Mouse (Mus musculus) hindbrain, embryonic 14.5 days (tissue): ENCODE results near the gene Bak1. TPM values are rescaled to one million over a fixed set of nuclear protein-coding genes. Genes with fewer than 3 reads are reported as not detected.

Experiments used
- ATAC-seq: fragments of 200-750 bp; cut with Nextera tagmentation; 2 replicates; pipeline ENCODE4 v1.8.0; 2017; ENCODE audit warnings: moderate number of reproducible peaks, mild to moderate bottlenecking, moderate TSS enrichment, moderate library complexity; ENCODE audit not compliant: low FRiP score
- DNase-seq: peaks from one replicate; pipeline ENCODE4 v3.0.0-alpha.2; 2015; ENCODE audit warnings: low spot score
- H3K27ac ChIP-seq: fragments of 300-500 bp; sonication (generic); 2 replicates; pipeline ENCODE4 v1.5.1; 2014; ENCODE audit warnings: mild to moderate bottlenecking, moderate library complexity
- H3K27me3 ChIP-seq: fragments of 300-500 bp; sonication (generic); 2 replicates; pipeline ENCODE4 v1.6.1; 2014; ENCODE audit warnings: mild to moderate bottlenecking, low read length, mixed read lengths; ENCODE audit not compliant: control insufficient read depth, insufficient read depth
- H3K36me3 ChIP-seq: fragments of 300-500 bp; sonication (generic); replicated peaks from 2 replicates; pipeline ENCODE4 v1.6.1; 2014; ENCODE audit not compliant: control insufficient read depth, insufficient read depth
- H3K4me1 ChIP-seq: fragments of 300-500 bp; sonication (generic); replicated peaks from 2 replicates; pipeline ENCODE4 v1.6.1; 2014; ENCODE audit warnings: antibody characterized with exemption, low read length, mixed read lengths; ENCODE audit not compliant: control insufficient read depth, insufficient read depth
- H3K4me2 ChIP-seq: fragments of 300-500 bp; sonication (generic); replicated peaks from 2 replicates; pipeline ENCODE4 v1.6.1; 2014; ENCODE audit warnings: mild to moderate bottlenecking, moderate library complexity
- H3K4me3 ChIP-seq: fragments of 300-500 bp; sonication (generic); replicated peaks from 2 replicates; pipeline ENCODE4 v1.5.1; 2014; ENCODE audit warnings: mild to moderate bottlenecking, low read length
- H3K9ac ChIP-seq: fragments of 300-500 bp; sonication (generic); 2 replicates; pipeline ENCODE4 v1.6.1; 2014
- H3K9me3 ChIP-seq: fragments of 300-500 bp; sonication (generic); 2 replicates; pipeline ENCODE4 v1.6.1; 2016; ENCODE audit warnings: low read length; ENCODE audit not compliant: control insufficient read depth
- WGBS: fragments of 180-500 bp; shearing (Covaris S2); extraction: QIAGEN DNeasy Blood & Tissue Kit; methylation state at CpG from one replicate; pipeline ENCODE4 v1.1.7; 2014; 5-methylcytosine and 5-hydroxymethylcytosine counted together
- polyA plus RNA-seq: library from polyadenylated mRNA; unstranded; fragments of >200 nt; fragmentation: Nextera tagmentation; extraction: Ambion mirVana; gene quantifications from 2 replicates; pipeline ENCODE4 v1.2.1, GENCODE M21; 2014

Bak1 gene
- 5.9 and 6.9 TPM in 2 replicates for polyA plus RNA-seq

DNA sequence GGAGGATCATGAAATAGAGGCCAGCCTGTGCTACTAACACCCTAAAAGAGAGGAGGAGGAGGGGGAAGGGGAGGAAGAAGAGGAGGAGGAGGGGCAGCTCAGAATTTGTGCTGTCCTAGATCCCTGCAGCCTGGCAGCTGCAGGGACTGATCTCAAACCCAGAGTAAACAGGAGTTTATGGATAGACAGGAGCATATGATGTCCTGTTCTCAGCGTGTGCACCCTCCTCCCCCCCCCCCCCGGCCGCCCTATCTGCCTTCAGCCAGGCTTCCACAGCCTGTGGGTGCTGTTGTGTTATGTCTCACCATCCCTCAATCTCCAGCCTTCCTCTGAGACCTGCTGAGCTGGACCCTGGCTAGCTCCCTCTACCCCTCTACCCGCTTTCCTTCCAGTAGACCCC lies at the start of gene Bak1:
TSS of gene Bak1 (minus strand) at position 101 of the 400 bp plus-strand sequence.
- peak within 1 kb of the TSS; percentile 96 for H3K9ac ChIP-seq
- 100% methylated on average over 1 of the region's 4 CpGs for WGBS
- peak within 1 kb of the TSS; percentile 65 for H3K4me3 ChIP-seq
- no peak for ATAC-seq
- peak within 1 kb of the TSS; percentile 76 for H3K27ac ChIP-seq
- H3K9me3 ChIP-seq, result no peaks in the 10 kb centered on the region
- peaks cover 22% of the 10 kb centered on the region for H3K36me3 ChIP-seq
- DNase-seq, result no peak
- peaks cover 17% of the 10 kb centered on the region for H3K4me1 ChIP-seq
- peak within 1 kb of the TSS; percentile 95 for H3K4me2 ChIP-seq
- no peaks in the 10 kb centered on the region for H3K27me3 ChIP-seq

DNA sequence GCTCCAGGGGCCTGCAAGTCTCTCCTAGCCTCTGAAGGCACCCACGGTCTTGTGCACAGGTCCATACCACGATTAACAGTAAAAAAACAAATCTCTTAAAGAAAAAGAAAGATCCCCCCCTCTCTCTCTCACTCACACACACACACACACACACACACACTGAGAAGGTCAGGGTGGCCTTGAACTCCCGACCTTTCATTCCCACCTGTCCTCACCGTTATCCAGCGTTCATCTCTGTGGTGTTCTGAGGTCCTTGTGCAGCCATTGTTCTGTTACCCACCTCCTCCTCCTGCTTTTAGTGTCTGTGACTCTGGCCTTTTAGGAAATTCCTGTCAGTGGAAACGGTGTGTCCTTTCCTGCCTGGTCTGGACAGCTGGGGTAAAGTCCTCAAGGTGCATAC lies 49.7 kb upstream of the Bak1 start:
- H3K4me3 ChIP-seq, result no peak overlapping the region
- H3K9ac ChIP-seq, result no peak overlapping the region
- ATAC-seq, result no peak
- no peak overlapping the region for H3K4me2 ChIP-seq
- 78% methylated on average over 6 of the region's 6 CpGs for WGBS
- DNase-seq, result no peak
- H3K27me3 ChIP-seq, result no peaks in the 10 kb centered on the region
- H3K9me3 ChIP-seq, result no peaks in the 10 kb centered on the region
- no peak overlapping the region for H3K27ac ChIP-seq
- H3K4me1 ChIP-seq, result no peaks in the 10 kb centered on the region
- no peaks in the 10 kb centered on the region for H3K36me3 ChIP-seq

DNA sequence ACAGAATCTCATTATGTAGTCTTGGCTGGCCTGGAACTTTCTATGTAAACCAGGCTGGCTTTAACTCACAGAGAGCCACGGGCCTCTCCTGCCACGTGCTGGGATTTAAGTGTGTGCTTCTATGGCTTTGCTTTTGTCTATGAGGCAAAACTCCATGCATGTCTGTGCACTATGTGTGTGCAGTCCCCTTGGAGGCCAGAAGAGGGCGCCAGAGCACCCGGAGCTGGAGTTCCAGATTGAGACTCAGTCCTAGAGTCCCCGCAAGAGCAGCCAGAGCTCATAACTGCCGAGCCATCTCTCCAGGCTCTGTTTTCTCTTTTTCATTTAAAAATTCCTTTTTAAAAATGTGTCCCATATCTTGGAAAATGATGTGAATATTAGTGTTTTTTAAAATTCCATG lies 49.1 kb upstream of the Bak1 start:
- no peaks in the 10 kb centered on the region for H3K4me1 ChIP-seq
- no peak overlapping the region for H3K4me2 ChIP-seq
- 81% methylated on average over 6 of the region's 6 CpGs for WGBS
- H3K27me3 ChIP-seq, result no peaks in the 10 kb centered on the region
- H3K9me3 ChIP-seq, result no peaks in the 10 kb centered on the region
- no peak overlapping the region for H3K4me3 ChIP-seq
- H3K27ac ChIP-seq, result no peak overlapping the region
- ATAC-seq (no peak), DNase-seq (no peak)
- no peaks in the 10 kb centered on the region for H3K36me3 ChIP-seq
- no peak overlapping the region for H3K9ac ChIP-seq

DNA sequence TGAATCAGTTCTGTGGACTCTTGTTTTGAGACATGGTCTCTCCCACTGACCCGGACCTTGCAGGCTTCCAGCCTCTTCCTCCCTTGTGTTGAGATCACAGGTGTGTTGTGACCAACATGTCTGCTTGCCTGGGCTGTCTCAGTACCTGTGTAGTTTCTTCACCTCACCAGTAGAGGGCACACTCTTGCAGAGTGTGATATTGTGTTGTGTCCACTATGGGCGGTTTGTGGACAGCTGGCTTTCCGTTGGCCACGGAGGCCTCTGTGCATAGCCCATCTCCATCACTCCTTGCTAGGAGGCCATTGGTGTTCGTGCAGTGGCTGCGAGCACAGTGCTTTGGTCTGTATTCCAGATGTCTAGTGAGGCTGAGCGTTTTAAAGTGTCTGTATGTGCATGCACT lies 48.3 kb upstream of the Bak1 start:
- Histone ChIP-seq H3K4me1 (no peaks in the 10 kb centered on the region), H3K36me3 (no peaks in the 10 kb centered on the region), H3K27me3 (no peaks in the 10 kb centered on the region), H3K9me3 (no peaks in the 10 kb centered on the region), H3K27ac (no peak overlapping the region), H3K4me2 (no peak overlapping the region), H3K4me3 (no peak overlapping the region), H3K9ac (no peak overlapping the region)
- DNase-seq, result no peak
- ATAC-seq, result no peak
- WGBS, result 93% methylated on average over 7 of the region's 7 CpGs

DNA sequence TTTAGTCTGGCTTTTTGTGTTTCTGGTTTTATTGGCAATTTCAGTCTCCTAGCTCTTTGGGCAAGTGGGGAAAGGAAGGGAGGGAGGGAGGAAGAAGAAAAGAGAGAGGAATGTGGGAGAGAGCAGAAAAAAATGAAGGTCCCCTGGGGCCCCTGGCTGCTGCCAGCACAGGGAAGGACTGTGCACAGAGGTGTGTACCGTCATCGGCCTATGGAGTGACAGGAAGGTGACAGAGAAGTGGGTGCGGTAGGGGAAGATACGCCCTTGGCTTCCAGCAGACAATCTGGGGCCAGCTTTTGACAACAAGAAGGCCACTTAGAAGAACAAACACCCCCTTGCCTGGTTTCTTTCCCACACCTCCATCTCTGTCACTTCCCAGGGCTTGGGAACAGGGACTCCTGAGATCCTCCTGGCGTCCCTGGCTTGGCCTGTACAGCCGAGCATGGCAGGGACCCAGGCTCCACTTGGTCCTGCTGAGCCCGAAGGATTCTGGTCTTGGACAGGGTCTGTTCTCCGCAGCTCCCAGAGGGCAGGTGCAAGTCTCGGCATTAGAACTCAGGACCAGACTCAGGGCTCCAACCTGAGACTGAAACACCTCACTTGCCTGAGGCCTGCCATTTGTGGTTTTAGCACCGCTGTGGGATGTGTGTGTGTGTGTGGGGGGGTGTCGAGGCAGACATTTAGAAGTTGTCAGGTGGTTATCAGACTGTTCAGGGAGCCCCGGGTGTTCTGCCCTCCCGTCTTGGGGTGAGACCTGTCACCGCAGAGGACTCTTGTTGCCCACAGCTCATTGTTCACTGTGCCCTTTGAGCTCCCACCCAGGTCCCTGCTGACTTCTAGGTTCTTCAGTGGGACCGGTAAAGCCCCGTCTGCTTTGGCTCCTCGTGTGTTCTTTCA lies 46.3 kb upstream of the Bak1 start:
- no peaks in the 10 kb centered on the region for H3K27me3 ChIP-seq
- 82% methylated on average over 17 of the region's 17 CpGs for WGBS

DNA sequence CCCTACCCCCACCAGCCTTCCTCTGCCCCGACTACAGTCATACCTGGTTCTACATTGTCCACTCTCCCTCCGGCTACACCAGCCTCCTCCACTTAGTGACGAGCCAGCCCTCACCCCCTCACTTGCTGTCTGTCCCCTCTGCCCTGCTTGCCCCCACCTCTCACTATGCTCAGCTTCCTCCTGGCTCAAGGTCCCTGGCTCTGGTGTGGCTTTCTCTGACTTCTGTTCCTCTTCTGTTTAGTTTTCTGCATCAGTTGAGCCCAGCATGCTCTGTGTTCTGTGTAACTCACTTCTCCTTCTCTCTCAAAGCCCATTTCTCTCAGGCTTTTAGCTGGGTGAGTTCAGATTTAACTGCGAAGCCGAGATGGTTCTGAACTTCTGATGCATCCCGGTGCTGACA lies 45.4 kb upstream of the Bak1 start:
- H3K36me3 ChIP-seq, result no peaks in the 10 kb centered on the region
- H3K4me2 ChIP-seq, result no peak overlapping the region
- no peaks in the 10 kb centered on the region for H3K9me3 ChIP-seq
- no peak for DNase-seq
- WGBS, result 72% methylated on average over 6 of the region's 6 CpGs
- ATAC-seq, result no peak
- H3K9ac ChIP-seq, result no peak overlapping the region
- H3K4me3 ChIP-seq, result no peak overlapping the region
- no peaks in the 10 kb centered on the region for H3K4me1 ChIP-seq
- H3K27ac ChIP-seq, result no peak overlapping the region
- H3K27me3 ChIP-seq, result no peaks in the 10 kb centered on the region

More for the DNA sequence above, 46.3 kb upstream of the Bak1 start:
- H3K27ac ChIP-seq, result no peak overlapping the region
- no peaks in the 10 kb centered on the region for H3K4me1 ChIP-seq
- no peak overlapping the region for H3K4me2 ChIP-seq
- no peak overlapping the region for H3K4me3 ChIP-seq
- ATAC-seq (no peak), DNase-seq (no peak)
- no peak overlapping the region for H3K9ac ChIP-seq
- H3K36me3 ChIP-seq, result no peaks in the 10 kb centered on the region
- no peaks in the 10 kb centered on the region for H3K9me3 ChIP-seq

DNA sequence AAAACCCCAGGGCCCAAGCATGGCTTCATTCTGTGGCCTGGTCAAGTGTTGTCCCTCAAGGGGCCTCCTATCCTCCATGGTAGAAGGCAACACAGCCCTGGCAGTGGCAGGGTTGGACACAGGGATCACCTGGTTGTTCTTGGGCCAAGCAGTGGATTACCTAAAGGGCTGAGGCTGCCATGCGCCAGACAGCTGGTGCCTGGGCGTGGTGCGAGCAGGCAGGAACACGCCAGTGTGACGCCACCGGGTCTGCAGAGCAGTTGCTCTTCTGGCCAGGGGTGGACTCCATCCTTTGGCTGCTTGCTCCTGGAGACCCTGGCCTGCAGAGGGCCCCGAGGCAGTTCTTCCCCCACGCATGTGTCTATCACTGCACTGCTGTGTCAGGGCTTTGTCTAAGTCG lies 45.0 kb upstream of the Bak1 start:
- Histone ChIP-seq H3K9ac (no peak overlapping the region), H3K4me3 (no peak overlapping the region), H3K4me2 (no peak overlapping the region), H3K36me3 (no peaks in the 10 kb centered on the region), H3K4me1 (no peaks in the 10 kb centered on the region), H3K27me3 (no peaks in the 10 kb centered on the region), H3K9me3 (no peaks in the 10 kb centered on the region), H3K27ac (no peak overlapping the region)
- WGBS, result 72% methylated on average over 9 of the region's 9 CpGs
- DNase-seq (no peak), ATAC-seq (no peak)

DNA sequence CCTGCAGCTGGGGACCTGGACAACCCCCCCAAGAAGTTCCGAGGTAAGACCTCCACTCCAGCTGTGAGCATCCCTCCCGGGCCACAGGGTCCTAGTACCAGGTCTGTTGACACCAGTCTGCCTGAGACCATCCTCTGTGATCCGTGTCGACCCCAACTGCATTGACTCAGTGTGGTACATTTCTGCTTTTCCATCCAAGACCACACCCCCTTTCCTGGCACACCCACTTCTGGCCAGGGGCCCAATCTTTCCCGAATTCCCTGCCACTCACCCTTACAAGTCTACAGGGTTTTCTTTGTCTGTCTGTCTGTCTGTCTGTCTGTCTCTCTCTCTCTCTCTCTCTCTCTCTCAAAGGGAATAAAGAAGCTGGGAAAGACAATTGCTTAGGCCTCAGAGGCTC lies 44.3 kb upstream of the Bak1 start:
- ATAC-seq (no peak), DNase-seq (no peak)
- Histone ChIP-seq H3K27me3 (no peaks in the 10 kb centered on the region), H3K9me3 (no peaks in the 10 kb centered on the region), H3K36me3 (no peaks in the 10 kb centered on the region), H3K4me3 (no peak overlapping the region), H3K27ac (no peak overlapping the region), H3K9ac (no peak overlapping the region), H3K4me1 (no peaks in the 10 kb centered on the region), H3K4me2 (no peak overlapping the region)
- WGBS, result 84% methylated on average over 5 of the region's 5 CpGs

DNA sequence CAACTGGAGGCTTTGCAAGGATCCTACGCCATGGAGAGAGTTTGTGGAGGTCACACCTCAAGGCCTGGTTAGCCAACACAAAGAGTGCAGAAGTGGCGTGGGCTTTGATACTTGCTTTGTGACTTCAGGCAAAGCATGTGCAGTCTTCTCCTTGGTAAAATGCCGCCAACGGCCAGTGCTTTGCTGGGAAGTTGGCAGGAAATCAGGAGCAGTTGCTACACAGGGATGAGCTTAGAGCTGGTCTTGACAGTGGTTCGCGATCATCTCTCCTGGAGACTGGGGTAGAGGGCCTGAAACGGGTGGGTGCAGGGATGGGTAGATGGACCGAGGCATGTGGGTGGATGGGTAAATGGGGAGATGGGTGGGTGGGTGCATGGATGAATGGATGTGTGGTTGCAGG lies 43.6 kb upstream of the Bak1 start:
- H3K4me2 ChIP-seq, result no peak overlapping the region
- H3K4me3 ChIP-seq, result no peak overlapping the region
- H3K4me1 ChIP-seq, result no peaks in the 10 kb centered on the region
- H3K36me3 ChIP-seq, result no peaks in the 10 kb centered on the region
- no peak overlapping the region for H3K27ac ChIP-seq
- H3K9me3 ChIP-seq, result no peaks in the 10 kb centered on the region
- ATAC-seq (no peak), DNase-seq (no peak)
- no peaks in the 10 kb centered on the region for H3K27me3 ChIP-seq
- H3K9ac ChIP-seq, result no peak overlapping the region
- 89% methylated on average over 8 of the region's 8 CpGs for WGBS
